Mouse (Mus musculus) intestine, embryonic 14.5 days (tissue): Measurements from ENCODE around the gene Fam83g. TPM values are rescaled to one million over a fixed set of nuclear protein-coding genes. Genes with fewer than 3 reads are reported as not detected.

Experiments
- ATAC-seq: fragments of 200-750 bp; cut with Nextera tagmentation; replicated peaks from 2 replicates; pipeline ENCODE4 v1.8.0; 2017; ENCODE audit warnings: low read depth, moderate number of reproducible peaks, moderate TSS enrichment, moderate library complexity; ENCODE audit not compliant: low FRiP score, low TSS enrichment
- DNase-seq: peaks from one replicate; pipeline ENCODE4 v3.0.0-alpha.2; 2018; ENCODE audit warnings: low spot score
- H3K27ac ChIP-seq: fragments of 300-500 bp; sonication (generic); 2 replicates; pipeline ENCODE4 v1.5.1; 2014; ENCODE audit warnings: low read depth, mild to moderate bottlenecking, control low read depth
- H3K27me3 ChIP-seq: fragments of 300-500 bp; sonication (generic); replicated peaks from 2 replicates; pipeline ENCODE4 v1.6.1; 2014; ENCODE audit warnings: low read length, control low read depth; ENCODE audit not compliant: control insufficient read depth, insufficient read depth
- H3K36me3 ChIP-seq: fragments of 300-500 bp; sonication (generic); 2 replicates; pipeline ENCODE4 v1.6.1; 2014; ENCODE audit warnings: low read length, control low read depth; ENCODE audit not compliant: control insufficient read depth, insufficient read depth
- H3K4me1 ChIP-seq: fragments of 300-500 bp; sonication (generic); replicated peaks from 2 replicates; pipeline ENCODE4 v1.6.1; 2014; ENCODE audit warnings: low read length, control low read depth, mixed read lengths; ENCODE audit not compliant: control insufficient read depth, insufficient read depth
- H3K4me2 ChIP-seq: fragments of 300-500 bp; sonication (generic); 2 replicates; pipeline ENCODE4 v1.6.1; 2014; ENCODE audit warnings: low read length
- H3K4me3 ChIP-seq: fragments of 300-500 bp; sonication (generic); 2 replicates; pipeline ENCODE4 v1.5.1; 2014; ENCODE audit warnings: low read depth, low read length, control low read depth, mixed read lengths
- H3K9ac ChIP-seq: fragments of 300-500 bp; sonication (generic); 2 replicates; pipeline ENCODE4 v1.6.1; 2014; ENCODE audit warnings: mild to moderate bottlenecking, low read length
- H3K9me3 ChIP-seq: fragments of 300-500 bp; sonication (generic); 2 replicates; pipeline ENCODE4 v1.6.1; 2016; ENCODE audit warnings: low read length, control low read depth; ENCODE audit not compliant: control insufficient read depth
- WGBS: fragments of 180-500 bp; shearing (Covaris S2); extraction: QIAGEN DNeasy Blood & Tissue Kit; methylation state at CpG from one replicate; pipeline ENCODE4 v1.1.7; 2014; 5-methylcytosine and 5-hydroxymethylcytosine counted together
- polyA plus RNA-seq: library from polyadenylated mRNA; unstranded; fragments of >200 nt; fragmentation: Nextera tagmentation; extraction: Ambion mirVana; gene quantifications from 2 replicates; pipeline ENCODE4 v1.2.1, GENCODE M21; 2014

The Fam83g gene
- polyA plus RNA-seq, 1 experiment from 2014 or later: 4.6 TPM

DNA sequence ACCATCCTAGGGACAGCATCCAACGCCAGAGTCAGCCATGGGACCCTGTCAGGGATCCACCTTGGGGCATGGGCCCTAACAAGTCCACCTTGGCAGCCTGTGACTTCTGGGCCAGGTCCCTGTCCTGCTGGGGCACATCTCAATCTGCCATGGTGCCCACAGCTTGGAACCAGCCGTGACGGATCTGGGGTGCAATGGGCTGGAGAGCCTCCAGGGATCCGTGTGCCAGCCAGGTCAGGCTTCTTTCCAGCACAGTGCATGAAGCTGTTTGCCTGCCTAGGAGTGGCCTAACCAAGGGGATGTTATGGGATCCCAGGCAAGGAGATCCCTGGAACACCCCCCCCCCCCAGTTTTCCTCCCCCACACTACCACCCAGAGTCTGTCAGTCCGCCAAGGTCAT is 9.1 kb downstream of the Fam83g start:
- no peak overlapping the region for H3K4me3 ChIP-seq
- WGBS: 90% methylated on average over 5 of the region's 5 CpGs
- no peaks in the 10 kb centered on the region for H3K27me3 ChIP-seq
- no peak overlapping the region for H3K4me2 ChIP-seq
- H3K9ac ChIP-seq: no peak overlapping the region
- H3K4me1 ChIP-seq: no peaks in the 10 kb centered on the region
- ATAC-seq (no peak), DNase-seq (no peak)
- no peaks in the 10 kb centered on the region for H3K9me3 ChIP-seq
- no peak overlapping the region for H3K27ac ChIP-seq
- no peaks in the 10 kb centered on the region for H3K36me3 ChIP-seq

DNA sequence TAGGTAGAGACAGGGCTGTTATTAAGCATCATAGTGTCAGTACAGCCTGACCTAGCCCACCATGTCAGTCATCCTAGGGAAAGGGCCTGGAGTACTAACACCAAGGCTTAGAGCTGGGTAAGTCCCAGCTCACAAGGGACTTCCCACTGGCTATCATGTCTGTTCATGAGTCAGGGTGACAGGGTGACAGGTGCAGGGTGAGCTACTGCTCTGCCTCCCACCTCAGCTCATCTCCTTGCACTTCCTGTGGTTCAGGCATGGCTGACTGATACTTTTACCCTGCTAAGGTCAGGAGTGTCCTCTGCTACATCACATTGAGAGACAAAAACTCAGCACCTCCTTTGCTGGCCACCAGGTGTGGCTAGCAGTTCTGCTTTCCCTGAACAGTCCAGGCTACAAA is 15.0 kb downstream of the Fam83g start:
- DNase-seq: no peak
- Histone ChIP-seq H3K4me2 (no peak overlapping the region), H3K4me1 (no peaks in the 10 kb centered on the region), H3K4me3 (no peak overlapping the region), H3K9ac (no peak overlapping the region), H3K9me3 (no peaks in the 10 kb centered on the region), H3K36me3 (no peaks in the 10 kb centered on the region), H3K27me3 (no peaks in the 10 kb centered on the region), H3K27ac (no peak overlapping the region)
- ATAC-seq: no peak

DNA sequence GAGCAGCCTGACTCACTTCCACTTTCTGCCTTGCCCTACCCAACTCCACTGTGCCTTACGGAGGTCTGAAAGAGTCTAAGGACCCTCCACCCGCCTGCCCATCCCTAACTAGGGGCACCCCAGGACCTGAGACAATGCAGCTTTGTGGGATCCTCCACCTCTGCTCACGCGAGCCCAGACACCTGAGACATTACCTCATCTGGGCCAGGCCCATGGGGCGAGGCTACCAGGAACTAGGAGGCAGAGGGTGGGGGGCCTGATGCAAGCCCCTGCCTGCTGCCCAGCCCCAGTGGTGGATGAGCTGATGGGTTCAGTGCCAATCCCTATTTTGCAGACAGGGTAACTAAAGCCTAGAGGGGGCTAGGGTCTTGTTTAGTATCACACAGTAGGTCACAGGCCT is 15.6 kb downstream of the Fam83g start:
- Histone ChIP-seq H3K4me1 (no peaks in the 10 kb centered on the region), H3K36me3 (no peaks in the 10 kb centered on the region), H3K9me3 (no peaks in the 10 kb centered on the region), H3K9ac (no peak overlapping the region), H3K4me2 (no peak overlapping the region), H3K27ac (no peak overlapping the region), H3K4me3 (no peak overlapping the region), H3K27me3 (no peaks in the 10 kb centered on the region)
- no peak for ATAC-seq
- 79% methylated on average over 5 of the region's 5 CpGs for WGBS
- no peak for DNase-seq

DNA sequence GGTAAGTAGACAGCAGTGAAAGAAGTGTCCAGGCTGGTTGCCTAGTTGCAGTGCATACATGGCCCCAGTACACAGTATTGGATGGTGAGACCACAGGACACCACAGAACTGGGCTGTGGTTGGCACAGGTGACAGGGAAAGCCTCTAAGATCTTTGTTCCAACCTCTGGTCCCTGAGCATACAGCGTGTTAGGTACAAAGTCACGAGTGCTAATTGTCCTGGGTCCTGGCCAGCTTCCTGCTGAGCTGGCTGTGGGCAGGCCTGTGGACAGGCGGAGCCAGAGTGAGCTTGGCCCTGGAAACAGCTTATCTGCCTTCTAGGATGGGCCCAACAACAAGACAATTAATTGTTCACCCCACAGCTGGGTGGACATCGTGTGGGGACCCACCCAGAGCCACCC is 16.0 kb downstream of the Fam83g start:
- Histone ChIP-seq H3K4me2 (no peak overlapping the region), H3K9me3 (no peaks in the 10 kb centered on the region), H3K36me3 (no peaks in the 10 kb centered on the region), H3K27me3 (no peaks in the 10 kb centered on the region), H3K4me3 (no peak overlapping the region), H3K4me1 (no peaks in the 10 kb centered on the region), H3K27ac (no peak overlapping the region), H3K9ac (no peak overlapping the region)
- ATAC-seq (no peak), DNase-seq (no peak)
- 75% methylated on average over 4 of the region's 4 CpGs for WGBS

DNA sequence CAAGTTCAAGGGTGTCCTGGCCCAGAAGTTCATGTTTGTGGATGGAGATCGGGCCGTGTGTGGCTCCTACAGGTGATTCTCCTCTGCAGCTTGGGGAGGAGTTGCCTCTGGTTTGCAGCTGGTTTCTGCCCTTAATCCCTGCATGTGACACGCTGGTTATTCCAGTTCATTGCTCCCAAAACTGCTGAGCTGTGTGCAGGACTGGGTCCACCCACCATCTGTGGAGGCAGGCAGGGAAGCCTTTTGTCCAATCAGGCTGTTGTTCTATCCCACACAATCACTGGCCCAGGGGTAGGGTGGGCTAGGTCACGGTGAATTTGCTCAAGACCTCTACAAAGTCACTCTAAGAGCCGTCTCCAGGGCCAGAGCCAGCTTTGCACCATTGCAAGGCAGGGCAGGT is 17.8 kb downstream of the Fam83g start:
- DNase-seq (no peak), ATAC-seq (no peak)
- Histone ChIP-seq H3K27ac (no peak overlapping the region), H3K36me3 (no peaks in the 10 kb centered on the region), H3K4me3 (no peak overlapping the region), H3K4me1 (no peaks in the 10 kb centered on the region), H3K9me3 (no peaks in the 10 kb centered on the region), H3K27me3 (no peaks in the 10 kb centered on the region), H3K9ac (no peak overlapping the region), H3K4me2 (no peak overlapping the region)
- 79% methylated on average over 5 of the region's 5 CpGs for WGBS

DNA sequence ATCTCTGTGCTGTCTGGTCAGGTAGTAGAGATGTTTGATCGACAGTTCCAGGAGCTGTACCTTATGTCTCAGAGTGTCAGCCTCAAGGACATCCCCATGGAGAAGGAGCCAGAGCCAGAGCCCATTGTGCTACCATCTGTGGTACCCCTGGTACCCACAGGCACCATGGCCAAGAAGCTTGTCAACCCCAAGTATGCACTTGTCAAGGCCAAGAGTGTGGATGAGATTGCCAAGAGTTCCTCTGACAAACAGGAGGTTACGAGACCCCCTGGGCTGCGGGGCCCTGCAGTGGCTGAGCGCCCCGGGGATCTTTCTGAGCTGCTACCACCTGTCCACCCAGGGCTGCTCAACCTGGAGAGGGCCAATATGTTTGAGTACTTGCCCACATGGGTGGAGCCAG is 18.6 kb downstream of the Fam83g start:
- Histone ChIP-seq H3K27ac (no peak overlapping the region), H3K4me1 (no peaks in the 10 kb centered on the region), H3K36me3 (no peaks in the 10 kb centered on the region), H3K9ac (no peak overlapping the region), H3K9me3 (no peaks in the 10 kb centered on the region), H3K4me3 (no peak overlapping the region), H3K4me2 (no peak overlapping the region), H3K27me3 (no peaks in the 10 kb centered on the region)
- no peak for ATAC-seq
- 98% methylated on average over 5 of the region's 5 CpGs for WGBS
- DNase-seq: no peak

DNA sequence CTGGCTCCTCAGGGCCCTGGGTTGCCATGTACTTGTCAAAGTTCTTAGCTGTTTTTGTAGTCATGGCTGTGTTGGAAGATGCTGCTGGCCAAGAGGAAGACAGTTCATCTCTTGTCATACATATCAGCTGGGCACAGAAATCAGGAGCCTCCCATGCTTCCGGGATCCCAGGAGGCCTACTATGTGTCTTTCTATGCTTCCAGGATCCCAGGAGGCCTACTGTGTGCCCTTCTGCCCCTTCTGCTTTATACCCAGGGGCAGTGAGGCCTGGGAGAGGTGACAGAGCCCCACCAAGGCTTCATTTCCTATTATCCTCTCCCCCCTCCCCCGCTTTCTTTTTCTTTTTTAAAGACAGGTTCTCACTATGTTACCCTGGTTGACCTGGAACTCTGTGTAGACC is 21.7 kb downstream of the Fam83g start:
- Histone ChIP-seq H3K9me3 (no peaks in the 10 kb centered on the region), H3K9ac (no peak overlapping the region), H3K36me3 (no peaks in the 10 kb centered on the region), H3K27me3 (no peaks in the 10 kb centered on the region), H3K4me2 (no peak overlapping the region), H3K4me1 (no peaks in the 10 kb centered on the region), H3K27ac (no peak overlapping the region), H3K4me3 (no peak overlapping the region)
- whole genome bisulfite sequencing: 97% methylated on average over 2 of the region's 2 CpGs
- DNase-seq (no peak), ATAC-seq (no peak)

DNA sequence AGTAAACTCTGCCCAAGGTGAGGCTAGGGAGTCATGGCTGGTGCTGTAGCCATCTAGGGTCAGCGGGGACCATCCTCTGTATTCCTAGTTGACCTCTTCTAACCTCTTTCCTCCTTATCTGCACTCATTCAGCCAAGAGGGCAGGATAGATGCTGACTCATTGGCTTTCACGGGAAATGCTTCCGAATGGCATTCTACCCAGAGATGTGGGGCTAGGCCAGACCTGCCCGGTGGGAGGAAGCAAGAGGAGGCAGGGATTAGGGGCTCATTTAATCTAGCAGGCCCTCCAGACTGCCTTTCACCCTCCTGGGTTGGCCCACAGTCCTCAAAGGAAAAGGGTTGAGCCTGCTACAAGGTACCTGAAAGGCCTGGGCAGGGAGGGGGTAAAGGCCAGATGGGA is 22.3 kb downstream of the Fam83g start:
- H3K27me3 ChIP-seq: no peaks in the 10 kb centered on the region
- no peaks in the 10 kb centered on the region for H3K4me1 ChIP-seq
- no peak overlapping the region for H3K4me3 ChIP-seq
- no peaks in the 10 kb centered on the region for H3K9me3 ChIP-seq
- H3K9ac ChIP-seq: no peak overlapping the region
- ATAC-seq (no peak), DNase-seq (no peak)
- no peak overlapping the region for H3K4me2 ChIP-seq
- no peaks in the 10 kb centered on the region for H3K36me3 ChIP-seq
- no peak overlapping the region for H3K27ac ChIP-seq
- 64% methylated on average over 4 of the region's 4 CpGs for WGBS

DNA sequence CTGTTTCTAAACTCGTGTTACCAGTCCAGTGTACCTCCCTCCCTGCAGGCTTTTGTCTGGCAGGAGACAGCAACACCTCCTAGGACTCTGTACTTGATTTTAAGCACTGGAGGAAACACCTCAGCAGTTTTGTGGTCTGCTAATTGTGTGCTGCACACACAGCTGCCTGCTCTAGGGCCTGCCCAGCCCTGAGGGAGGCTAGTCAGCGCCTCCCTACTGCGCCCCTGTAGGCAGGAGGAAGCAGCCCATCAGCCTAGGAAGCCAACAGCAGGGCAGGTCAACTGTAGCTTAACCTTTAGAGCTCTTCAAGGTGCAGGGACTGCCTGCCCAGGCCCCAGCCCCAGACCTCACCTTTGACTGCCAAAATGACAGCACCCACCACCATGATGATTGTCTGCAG is 25.0 kb downstream of the Fam83g start:
- WGBS: 47% methylated on average over 3 of the region's 3 CpGs
- H3K9me3 ChIP-seq: no peaks in the 10 kb centered on the region
- no peak overlapping the region for H3K27ac ChIP-seq
- no peak for ATAC-seq
- no peaks in the 10 kb centered on the region for H3K36me3 ChIP-seq
- no peaks in the 10 kb centered on the region for H3K27me3 ChIP-seq
- H3K4me3 ChIP-seq: no peak overlapping the region
- H3K4me2 ChIP-seq: no peak overlapping the region
- DNase-seq: no peak
- no peak overlapping the region for H3K9ac ChIP-seq
- H3K4me1 ChIP-seq: no peaks in the 10 kb centered on the region
